Mouse (Mus musculus) kidney, embryonic 16.5 days (tissue): Measurements from ENCODE around the gene Ccdc182. TPM values are rescaled to one million over a fixed set of nuclear protein-coding genes. Genes with fewer than 3 reads are reported as not detected.

Experiments
- ATAC-seq: fragments of 200-750 bp; cut with Nextera tagmentation; 2 replicates; pipeline ENCODE4 v1.8.0; 2017; ENCODE audit warnings: moderate TSS enrichment; ENCODE audit not compliant: low FRiP score, low TSS enrichment
- H3K27ac ChIP-seq: fragments of 300-500 bp; sonication (generic); 2 replicates; pipeline ENCODE4 v1.5.1; 2014; ENCODE audit warnings: low read length
- H3K27me3 ChIP-seq: fragments of 300-500 bp; sonication (generic); 2 replicates; pipeline ENCODE4 v1.6.1; 2014; ENCODE audit warnings: low read length, control low read depth, mixed read lengths; ENCODE audit not compliant: insufficient read depth
- H3K36me3 ChIP-seq: fragments of 300-500 bp; sonication (generic); 2 replicates; pipeline ENCODE4 v1.6.1; 2014; ENCODE audit warnings: low read length, control low read depth, mixed read lengths; ENCODE audit not compliant: insufficient read depth
- H3K4me1 ChIP-seq: fragments of 300-500 bp; sonication (generic); 2 replicates; pipeline ENCODE4 v1.6.1; 2014; ENCODE audit warnings: low read length, control low read depth, mixed read lengths; ENCODE audit not compliant: insufficient read depth
- H3K4me2 ChIP-seq: fragments of 300-500 bp; sonication (generic); replicated peaks from 2 replicates; pipeline ENCODE4 v1.6.1; 2014; ENCODE audit warnings: low read depth, low read length
- H3K4me3 ChIP-seq: fragments of 300-500 bp; sonication (generic); 2 replicates; pipeline ENCODE4 v1.5.1; 2014; ENCODE audit warnings: mild to moderate bottlenecking, low read length
- H3K9ac ChIP-seq: fragments of 300-500 bp; sonication (generic); replicated peaks from 2 replicates; pipeline ENCODE4 v1.6.1; 2014; ENCODE audit warnings: low read length
- H3K9me3 ChIP-seq: fragments of 300-500 bp; sonication (generic); 2 replicates; pipeline ENCODE4 v1.6.1; 2016; ENCODE audit warnings: low read length, control low read depth
- WGBS: fragments of 180-500 bp; shearing (Covaris S2); extraction: QIAGEN DNeasy Blood & Tissue Kit; methylation state at CpG from one replicate; pipeline ENCODE4 v1.1.7; 2014; 5-methylcytosine and 5-hydroxymethylcytosine counted together
- polyA plus RNA-seq: library from polyadenylated mRNA; unstranded; fragments of >200 nt; fragmentation: Nextera tagmentation; extraction: Ambion mirVana; gene quantifications from 2 replicates; pipeline ENCODE4 v1.2.1, GENCODE M21; 2015

The Ccdc182 gene
- polyA plus RNA-seq, 1 experiment from 2014 or later: 3.0 TPM

GRCm38 (mm10) chr11:88334893-88335292 is 41.0 kb downstream of the Ccdc182 start:
- H3K4me3 ChIP-seq: no peak overlapping the region
- no peak overlapping the region for H3K9ac ChIP-seq
- H3K9me3 ChIP-seq: no peaks in the 10 kb centered on the region
- 53% methylated on average over 5 of the region's 5 CpGs for WGBS
- no peaks in the 10 kb centered on the region for H3K27me3 ChIP-seq
- H3K4me2 ChIP-seq: no peak overlapping the region
- ATAC-seq: no peak
- H3K27ac ChIP-seq: no peak overlapping the region
- H3K36me3 ChIP-seq: peaks cover 13% of the 10 kb centered on the region
- H3K4me1 ChIP-seq: 0 out of 2 replicates have a peak, but pooled peaks cover 3% of the 10 kb centered on the region

GRCm38 (mm10) chr11:88337926-88338325 is 44.1 kb downstream of the Ccdc182 start:
- Histone ChIP-seq H3K9ac (no peak overlapping the region), H3K9me3 (no peaks in the 10 kb centered on the region), H3K4me3 (no peak overlapping the region), H3K4me2 (no peak overlapping the region), H3K27ac (no peak overlapping the region), H3K27me3 (no peaks in the 10 kb centered on the region), H3K4me1 (no peaks in the 10 kb centered on the region), H3K36me3 (peaks cover 16% of the 10 kb centered on the region)
- no peak for ATAC-seq
- 94% methylated on average over 3 of the region's 3 CpGs for WGBS

Other genes with a start within 250 kb of the Ccdc182 start
- 283 and 306 TPM in 2 replicates for gene Srsf1, start 246.7 kb upstream of the Ccdc182 start, polyA plus RNA-seq
- 40.2 and 44.3 TPM in 2 replicates for gene Vezf1, start 225.8 kb upstream of the Ccdc182 start, polyA plus RNA-seq
- 14.6 and 14.7 TPM in 2 replicates for gene Cuedc1, start 196.0 kb upstream of the Ccdc182 start, polyA plus RNA-seq
- 61.5 and 66.6 TPM in 2 replicates for gene Mrps23, start 89.7 kb upstream of the Ccdc182 start, polyA plus RNA-seq